In the genomic region with DNA sequence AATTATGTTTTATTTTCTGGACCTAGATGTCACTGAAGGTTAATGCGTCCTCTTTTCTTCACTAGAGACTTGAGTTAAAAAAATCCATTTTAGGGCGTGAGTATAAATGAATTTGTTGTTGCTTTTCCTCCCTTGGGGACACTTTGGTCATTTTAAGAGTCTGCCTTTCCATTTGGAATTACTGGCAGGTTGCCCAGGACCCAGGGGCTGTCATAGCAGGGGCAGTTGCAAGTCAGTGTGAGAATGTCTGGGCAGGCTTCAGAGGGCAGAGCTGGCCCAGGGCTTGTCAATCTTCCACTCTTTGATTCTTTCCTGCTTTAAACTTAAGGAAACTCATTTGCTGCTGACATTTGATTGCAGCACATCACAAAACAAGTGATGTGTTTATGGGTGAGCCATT, we compare ENCODE assay signal across 8 mouse cellular contexts. TPM values are rescaled to one million over a fixed set of nuclear protein-coding genes. Genes with fewer than 3 reads are reported as not detected.
DNase-seq lines count a peak whose midpoint lies in the region; ATAC-seq and TF ChIP-seq lines count a peak whose summit lies in the region.
"Had no signal": no experiment of that assay in that cellular context is flagged by ENCODE, and none has a peak within 500 bp of the region (broad histone marks: within the 10 kb centered on the region; RNA-seq: fewer than 3 reads in every experiment).

No protein-coding gene starts in this region.

- no peak for ATAC-seq in kidney, postnatal 0 days (replicated peaks; ENCODE audit: low FRiP score, low read depth)

- H3K27ac ChIP-seq in kidney, postnatal 0 days: no peak overlapping the region
- H3K27ac ChIP-seq: midbrain, embryonic 12.5 days had no signal

- no peaks in the 10 kb centered on the region for H3K36me3 ChIP-seq in kidney, postnatal 0 days (ENCODE audit: insufficient read depth, low read length)
- H3K36me3 ChIP-seq: midbrain, embryonic 12.5 days had no signal

- no peaks in the 10 kb centered on the region for H3K4me1 ChIP-seq in kidney, postnatal 0 days (replicated peaks; ENCODE audit: insufficient read depth, low read length)

- no peak overlapping the region for H3K4me2 ChIP-seq in kidney, postnatal 0 days (ENCODE audit: low read length)
- H3K4me2 ChIP-seq: midbrain, embryonic 12.5 days had no signal

- H3K9me3 ChIP-seq in kidney, postnatal 0 days (replicated peaks; ENCODE audit: low read length): no peaks in the 10 kb centered on the region
- H3K9me3 ChIP-seq: midbrain, embryonic 12.5 days had no signal

- intact Hi-C loops in left cerebral cortex, postnatal 4 days (cut with DNase I): no loop called here

- H3K4me3 ChIP-seq in kidney, postnatal 0 days (replicated peaks; ENCODE audit: low read depth, low read length): no peak overlapping the region
- H3K4me3 ChIP-seq: midbrain, embryonic 12.5 days had no signal

- WGBS in kidney, postnatal 0 days: 34% methylated on average over 2 of the region's 2 CpGs

- no peaks in the 10 kb centered on the region for H3K27me3 ChIP-seq in kidney, postnatal 0 days (ENCODE audit: insufficient read depth, low read length)
- H3K27me3 ChIP-seq: midbrain, embryonic 12.5 days had no signal

- peak; percentile 57 for DNase-seq in left cerebral cortex, postnatal 4 days
- DNase-seq in left cerebral cortex, adult 11 months (ENCODE audit: low spot score): no peak
- peak; percentile 7 for DNase-seq in adrenal gland, adult 8-10 months
- peak; percentile 27 for DNase-seq in cerebellum, adult 8-10 months
- DNase-seq in kidney, postnatal 0 days (ENCODE audit: low spot score): peak; percentile 42
- DNase-seq in urinary bladder, postnatal 25 days (ENCODE audit: low spot score): no peak
- DNase-seq in B cell, adult 2 months: no peak

- no peak for TF ChIP-seq CTCF in kidney, postnatal 0 days (IDR thresholded peaks at IDR 0.05; ENCODE audit: low read depth)

- no peak overlapping the region for H3K9ac ChIP-seq in kidney, postnatal 0 days (ENCODE audit: low read depth, low read length)
- H3K9ac ChIP-seq: midbrain, embryonic 12.5 days had no signal

RNA-seq across cellular contexts. Expression of gene Exoc4, which starts 45.7 kb away (rescaled TPM):
- total RNA-seq in left cerebral cortex, postnatal 4 days (2021): 10 to 100 TPM; 86.7 to 94.1 TPM
- 10 to 100 TPM; 53.2 to 76.5 (median 58.9) TPM for total RNA-seq in adrenal gland, adult 8-10 months (2022)
- 18.1 and 21.6 TPM in 2 replicates for polyA plus RNA-seq in kidney, postnatal 0 days (2015; fragmentation: Nextera tagmentation; extraction: Ambion mirVana)

Comparison
In these comparisons a context has a peak if more than half of its experiments do, and no peak if none do; other contexts are left out.
1. DNase-seq: peak in left cerebral cortex, postnatal 4 days (single experiment), adrenal gland, adult 8-10 months (single experiment), cerebellum, adult 8-10 months (single experiment) and kidney, postnatal 0 days (single experiment); none in left cerebral cortex, adult 11 months (single experiment), urinary bladder, postnatal 25 days (single experiment) and B cell, adult 2 months (0 of 2).